Mouse (Mus musculus): ENCODE measurements around the gene Pcnx3.

DNA sequence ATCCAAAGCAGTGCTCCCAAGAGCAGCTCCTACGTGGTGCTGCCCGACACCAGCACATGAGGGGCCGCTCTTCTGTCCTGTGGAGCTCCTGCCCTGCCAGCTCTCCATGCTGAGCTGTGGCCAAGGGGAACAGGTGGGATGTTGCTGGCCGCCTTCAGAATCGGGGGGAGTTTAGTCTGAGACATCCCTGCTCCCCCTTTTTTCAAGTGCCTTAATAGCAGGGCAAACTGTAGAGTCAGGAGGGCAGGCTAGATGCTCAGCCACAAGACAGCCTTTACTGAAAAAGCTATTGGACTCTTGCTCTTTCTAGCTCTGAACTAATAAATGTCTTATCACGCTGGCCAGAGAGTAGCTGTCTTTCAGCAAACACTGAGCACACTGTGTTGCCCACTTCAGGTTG lies 40.9 kb downstream of the Pcnx3 start:
- TF ChIP-seq CTCF (IDR thresholded peaks at IDR 0.05), result no peak
- TF ChIP-seq POLR2A (IDR thresholded peaks at IDR 0.05; ENCODE audit: insufficient read depth, low read depth, low read length), result no peak
